Mouse (Mus musculus): ENCODE results near the gene Il3.

DNA sequence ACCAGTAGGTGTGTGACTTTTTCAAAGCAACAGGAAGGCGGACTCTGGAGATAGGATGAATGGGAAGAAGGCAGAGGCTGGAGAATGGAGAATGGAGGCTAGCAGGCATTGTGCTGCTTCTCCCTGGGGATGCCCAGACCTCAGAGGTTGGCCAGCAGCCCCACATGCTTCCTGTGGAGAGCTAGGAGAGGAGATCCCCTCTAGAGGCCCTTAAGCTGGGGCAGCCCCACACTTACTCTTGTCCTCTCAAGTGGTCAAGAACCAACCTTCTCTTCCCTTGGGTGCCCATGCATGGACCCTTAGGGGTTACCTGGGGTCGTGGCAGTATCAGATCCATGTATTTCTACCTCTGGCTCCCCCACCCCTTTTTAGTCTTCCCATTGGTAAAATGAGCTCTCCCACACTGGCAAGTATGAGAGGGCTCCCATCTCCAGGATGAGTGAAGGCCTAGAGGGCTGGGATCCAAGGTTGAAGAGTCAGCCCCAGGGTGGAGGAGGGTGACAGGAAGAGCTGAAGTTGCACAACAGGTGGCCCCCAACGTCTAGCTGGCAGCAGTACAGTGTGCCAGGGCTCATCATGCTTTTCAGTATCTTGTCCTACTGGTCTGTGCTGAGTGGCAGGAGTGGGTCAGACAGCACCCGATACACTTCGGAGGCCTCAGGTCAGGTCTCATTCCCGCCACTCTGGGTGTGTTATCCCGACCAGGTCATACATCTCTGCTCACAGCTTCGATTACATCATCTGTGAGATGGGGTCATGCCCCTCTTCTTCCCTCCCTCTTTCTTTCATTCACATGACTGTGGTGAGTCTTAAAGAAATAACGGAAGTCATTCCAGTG is 43.2 kb downstream of the Il3 start:
- TF ChIP-seq CTCF (IDR thresholded peaks at IDR 0.05; ENCODE audit: low read depth) (no peak), EP300 (IDR thresholded peaks at IDR 0.05; ENCODE audit: low read depth) (no peak)
